Mouse (Mus musculus): Measurements from ENCODE around the gene Pde4d. TPM values are rescaled to one million over a fixed set of nuclear protein-coding genes. Genes with fewer than 3 reads are reported as not detected.
A peak's percentile ranks its signal among the peaks of the same experiment; 100 is the strongest.

The Pde4d gene
- polyA plus RNA-seq, 1 experiment from 2014 or later: 9.8 TPM

DNA sequence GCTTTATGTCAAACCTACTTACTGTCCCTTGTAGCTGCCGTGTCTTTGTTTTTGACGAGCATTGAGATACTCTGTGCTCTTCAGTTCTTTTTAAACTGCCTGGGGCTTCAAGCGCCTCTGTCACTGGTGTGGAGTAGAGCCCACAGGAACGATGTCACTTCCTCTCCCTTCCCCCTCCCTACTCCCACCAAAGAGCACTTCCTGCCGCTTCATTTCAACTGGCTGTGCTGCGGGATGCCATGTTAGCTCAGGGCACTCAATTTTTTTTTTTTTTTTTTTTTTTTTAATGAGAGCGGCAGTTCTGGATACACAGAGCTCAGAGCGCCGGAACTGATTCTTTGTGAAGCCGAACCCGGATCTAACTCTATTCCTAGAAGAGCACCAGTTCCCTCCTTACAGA, 789.5 kb downstream of the Pde4d start:
- H3K9me3 ChIP-seq: no peaks in the 10 kb centered on the region

DNA sequence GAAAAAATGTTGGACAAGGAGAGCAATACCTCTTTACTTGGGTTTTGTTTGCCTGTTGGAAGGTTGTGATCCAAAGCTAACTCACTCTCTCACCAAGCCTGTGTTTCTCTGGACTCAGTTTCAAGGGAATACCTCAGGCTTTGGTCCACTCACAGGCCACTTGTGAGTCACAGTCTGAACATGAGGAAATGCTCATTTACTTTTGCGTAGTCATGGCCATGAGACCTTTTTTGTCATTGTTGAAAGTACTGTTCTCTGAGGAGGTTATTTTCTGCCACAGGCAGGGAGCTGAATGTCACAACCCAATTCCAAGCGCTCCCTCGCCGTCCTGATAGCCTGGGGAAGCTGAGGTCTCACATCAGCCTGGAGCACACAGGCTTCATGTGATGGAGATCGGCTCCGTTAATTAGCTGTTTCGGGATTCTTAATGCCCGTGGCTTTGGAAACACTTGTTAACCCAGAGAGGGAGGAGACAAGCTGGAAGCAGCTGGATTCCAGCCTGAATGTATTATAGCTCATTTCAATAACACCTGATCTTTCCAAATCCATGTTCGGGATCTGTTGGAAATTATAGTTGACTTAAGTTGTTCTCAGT, 792.8 kb downstream of the Pde4d start:
- Histone ChIP-seq H3K36me3 (replicated peaks) (no peaks in the 10 kb centered on the region), H3K4me3 (no peak overlapping the region), H3K27ac (no peak overlapping the region), H3K4me1 (peaks cover 26% of the 10 kb centered on the region), H3K27me3 (ENCODE audit: poor library complexity, severe bottlenecking) (no peaks in the 10 kb centered on the region), H3K9me3 (no peaks in the 10 kb centered on the region)
- no peak for DNase-seq (ENCODE audit: extremely low spot score, low spot score)
- WGBS: 77% methylated on average over 9 of the region's 9 CpGs

More for the DNA sequence above, 789.5 kb downstream of the Pde4d start:
- H3K4me1 ChIP-seq: peaks cover 25% of the 10 kb centered on the region
- no peaks in the 10 kb centered on the region for H3K27me3 ChIP-seq (ENCODE audit: poor library complexity, severe bottlenecking)
- no peak for DNase-seq (ENCODE audit: extremely low spot score, low spot score)
- H3K4me3 ChIP-seq: no peak overlapping the region
- H3K27ac ChIP-seq: no peak overlapping the region
- H3K36me3 ChIP-seq (replicated peaks): no peaks in the 10 kb centered on the region
- WGBS: 71% methylated on average over 11 of the region's 11 CpGs

DNA sequence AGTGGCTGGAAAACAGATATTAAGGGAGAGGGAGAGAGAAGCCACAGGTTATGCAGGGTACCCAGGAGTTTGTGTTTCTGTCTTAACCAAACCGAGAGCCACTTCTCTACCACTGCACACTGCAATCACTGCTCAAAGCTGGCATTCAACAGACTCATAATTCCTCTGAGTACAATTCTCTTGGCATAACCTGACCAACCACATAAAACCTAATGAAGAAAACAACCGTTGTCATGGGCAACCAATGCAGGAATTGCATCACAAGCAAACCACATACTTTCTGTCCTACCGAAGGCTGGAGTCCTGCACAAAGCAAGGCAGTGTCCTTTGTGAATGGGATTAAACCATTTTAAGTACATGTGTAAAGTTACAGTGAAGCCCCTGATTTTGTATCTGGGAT, 793.4 kb downstream of the Pde4d start:
- H3K27ac ChIP-seq: no peak overlapping the region
- DNase-seq (ENCODE audit: extremely low spot score, low spot score): no peak
- no peak overlapping the region for H3K4me3 ChIP-seq
- WGBS: 74% methylated on average over 3 of the region's 3 CpGs
- no peaks in the 10 kb centered on the region for H3K27me3 ChIP-seq (ENCODE audit: poor library complexity, severe bottlenecking)
- H3K36me3 ChIP-seq (replicated peaks): no peaks in the 10 kb centered on the region
- peaks cover 21% of the 10 kb centered on the region for H3K4me1 ChIP-seq
- no peaks in the 10 kb centered on the region for H3K9me3 ChIP-seq

DNA sequence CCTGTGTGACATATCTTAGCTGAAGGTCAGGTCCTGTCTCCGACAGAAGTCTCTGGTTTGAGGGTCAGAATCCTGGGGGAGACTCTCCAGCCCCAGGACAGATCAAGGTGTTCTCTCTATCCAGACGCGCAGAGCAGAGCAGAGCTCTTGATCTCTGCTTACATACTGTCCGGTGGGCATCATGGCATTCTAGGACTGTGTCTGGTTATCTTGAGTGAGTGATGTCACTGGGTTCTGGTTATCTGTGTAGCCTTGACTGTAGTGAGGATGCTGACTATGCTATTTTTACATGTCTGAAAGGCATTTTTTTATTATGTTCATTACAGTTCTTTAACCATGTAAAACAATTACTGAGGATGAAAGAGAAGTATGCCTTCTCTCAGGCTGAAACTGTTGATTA, 797.3 kb downstream of the Pde4d start:
- H3K27me3 ChIP-seq (ENCODE audit: poor library complexity, severe bottlenecking): no peaks in the 10 kb centered on the region
- no peak overlapping the region for H3K4me3 ChIP-seq
- H3K9me3 ChIP-seq: no peaks in the 10 kb centered on the region
- H3K27ac ChIP-seq: no peak overlapping the region
- no peaks in the 10 kb centered on the region for H3K36me3 ChIP-seq (replicated peaks)
- H3K4me1 ChIP-seq: peaks cover 20% of the 10 kb centered on the region
- DNase-seq (ENCODE audit: extremely low spot score, low spot score): no peak
- 94% methylated on average over 4 of the region's 4 CpGs for WGBS

DNA sequence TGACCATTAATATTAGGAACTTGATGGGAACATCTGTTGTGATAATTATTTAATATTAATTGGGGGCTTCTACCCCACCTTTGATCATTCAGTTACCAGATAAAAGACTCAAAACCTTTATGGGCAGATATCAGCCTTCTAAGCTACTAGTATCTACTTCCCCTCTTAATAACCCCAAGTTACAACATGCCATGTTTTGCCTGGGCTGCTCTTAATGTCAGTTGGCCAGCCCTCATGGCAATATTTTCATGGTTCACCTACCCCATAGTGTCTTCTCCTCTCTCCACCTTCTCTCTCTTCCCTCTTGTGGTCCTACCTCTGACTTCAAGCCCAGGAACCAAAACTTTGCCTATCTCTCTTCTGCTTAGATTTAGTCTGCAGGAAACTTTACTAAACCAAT, 799.6 kb downstream of the Pde4d start:
- Histone ChIP-seq H3K4me3 (no peak overlapping the region), H3K27ac (no peak overlapping the region), H3K4me1 (peaks cover 6% of the 10 kb centered on the region; the same call in 1 of the 2 replicates), H3K9me3 (no peaks in the 10 kb centered on the region), H3K36me3 (replicated peaks) (no peaks in the 10 kb centered on the region), H3K27me3 (ENCODE audit: poor library complexity, severe bottlenecking) (no peaks in the 10 kb centered on the region)
- no peak for DNase-seq (ENCODE audit: extremely low spot score, low spot score)

DNA sequence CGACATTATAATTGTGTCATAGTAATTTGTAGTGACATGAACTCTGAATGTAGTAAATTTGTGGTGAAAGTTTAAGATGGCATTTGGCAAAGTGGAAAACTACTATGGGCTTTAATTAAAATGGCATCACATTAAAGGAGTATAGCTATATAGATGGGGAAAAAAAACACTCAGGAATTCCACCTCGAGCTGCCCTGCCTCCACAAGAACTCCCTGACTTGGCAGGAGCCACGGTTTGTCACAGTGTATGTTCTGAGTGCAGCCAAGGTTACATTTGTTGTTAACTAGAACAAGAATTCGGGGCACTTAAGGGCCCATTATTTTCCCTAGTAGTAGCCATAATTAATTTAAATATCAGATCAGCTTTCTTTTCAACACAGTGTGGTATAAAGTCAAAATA, 805.9 kb downstream of the Pde4d start:
- peaks cover 25% of the 10 kb centered on the region for H3K4me1 ChIP-seq
- no peaks in the 10 kb centered on the region for H3K9me3 ChIP-seq
- no peaks in the 10 kb centered on the region for H3K36me3 ChIP-seq (replicated peaks)
- WGBS: 81% methylated on average over 4 of the region's 4 CpGs
- H3K27ac ChIP-seq: no peak overlapping the region
- no peaks in the 10 kb centered on the region for H3K27me3 ChIP-seq (ENCODE audit: poor library complexity, severe bottlenecking)
- no peak for DNase-seq (ENCODE audit: extremely low spot score, low spot score)
- no peak overlapping the region for H3K4me3 ChIP-seq

DNA sequence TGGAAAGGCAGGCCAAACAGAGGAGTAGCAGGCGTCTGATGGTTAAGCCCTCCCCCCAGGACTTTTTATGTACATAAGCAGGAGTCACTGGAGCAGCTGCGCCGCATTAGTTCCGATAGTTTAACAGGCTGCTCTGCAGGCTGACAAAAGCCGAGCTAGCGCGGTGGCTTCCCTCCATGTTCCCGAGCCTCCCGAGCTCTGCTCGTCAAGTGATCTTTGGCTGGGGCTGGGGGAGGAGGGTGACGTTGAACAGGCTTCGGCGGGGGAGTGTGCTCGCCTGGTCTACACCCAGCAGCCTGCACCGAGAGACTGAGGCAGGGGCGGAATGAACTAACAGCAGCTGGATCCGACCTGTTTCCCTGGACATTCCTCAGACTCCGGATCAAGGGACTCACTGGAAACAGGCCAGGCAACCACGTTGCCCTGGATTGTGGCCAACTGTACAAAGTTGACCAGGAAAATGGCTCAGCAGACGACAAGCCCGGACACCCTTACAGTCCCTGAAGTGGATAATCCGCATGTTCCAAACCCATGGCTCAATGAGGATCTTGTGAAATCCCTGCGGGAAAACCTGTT, 810.6 kb downstream of the Pde4d start:
- no peaks in the 10 kb centered on the region for H3K36me3 ChIP-seq (replicated peaks)
- peak; percentile 76 for DNase-seq (ENCODE audit: extremely low spot score, low spot score)
- peak overlapping the region; percentile 64 for H3K4me3 ChIP-seq
- under 1% methylated on average over 23 of the region's 23 CpGs for WGBS
- H3K27ac ChIP-seq: peak overlapping the region; percentile 91
- H3K27me3 ChIP-seq (ENCODE audit: poor library complexity, severe bottlenecking): no peaks in the 10 kb centered on the region
- H3K4me1 ChIP-seq: peaks cover 47% of the 10 kb centered on the region
- H3K9me3 ChIP-seq: no peaks in the 10 kb centered on the region

DNA sequence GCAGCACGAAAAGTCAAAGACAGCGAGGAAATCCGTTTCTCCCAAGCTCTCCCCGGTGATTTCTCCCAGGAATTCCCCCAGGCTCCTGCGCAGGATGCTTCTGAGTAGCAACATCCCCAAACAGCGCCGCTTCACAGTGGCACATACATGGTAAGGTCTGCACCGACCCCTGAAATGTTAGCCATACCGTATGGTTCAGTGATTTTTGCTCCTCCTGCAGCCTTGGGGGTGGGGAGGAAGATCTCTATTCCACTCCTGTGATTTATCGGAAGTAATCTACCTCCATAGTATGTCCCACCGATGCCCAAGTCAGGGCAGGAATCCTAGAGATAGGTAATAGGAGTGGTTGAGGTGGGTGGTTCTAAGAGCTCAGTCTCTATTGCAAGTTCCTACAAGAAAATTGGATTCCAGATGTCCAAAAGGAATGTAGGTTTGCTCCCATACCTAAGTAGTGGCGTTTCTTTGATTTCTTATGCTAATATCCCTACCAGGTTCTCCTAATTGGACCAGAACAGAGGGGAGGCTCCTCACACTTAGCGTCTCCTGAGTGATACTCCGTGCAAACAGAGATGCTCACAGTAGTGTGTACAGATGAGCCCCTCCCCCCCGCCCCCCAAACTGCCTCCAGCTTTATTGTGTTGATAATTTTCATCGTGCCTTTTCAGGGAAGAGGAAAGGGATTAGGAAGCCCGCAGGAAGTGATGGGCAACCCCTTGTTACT, 811.2 kb downstream of the Pde4d start:
- no peaks in the 10 kb centered on the region for H3K36me3 ChIP-seq (replicated peaks)
- no peak for DNase-seq (ENCODE audit: extremely low spot score, low spot score)
- peak overlapping the region; percentile 91 for H3K27ac ChIP-seq
- 2% methylated on average over 17 of the region's 17 CpGs for WGBS
- H3K27me3 ChIP-seq (ENCODE audit: poor library complexity, severe bottlenecking): no peaks in the 10 kb centered on the region
- H3K9me3 ChIP-seq: no peaks in the 10 kb centered on the region
- H3K4me1 ChIP-seq: peaks cover 47% of the 10 kb centered on the region
- peak overlapping the region; percentile 64 for H3K4me3 ChIP-seq

DNA sequence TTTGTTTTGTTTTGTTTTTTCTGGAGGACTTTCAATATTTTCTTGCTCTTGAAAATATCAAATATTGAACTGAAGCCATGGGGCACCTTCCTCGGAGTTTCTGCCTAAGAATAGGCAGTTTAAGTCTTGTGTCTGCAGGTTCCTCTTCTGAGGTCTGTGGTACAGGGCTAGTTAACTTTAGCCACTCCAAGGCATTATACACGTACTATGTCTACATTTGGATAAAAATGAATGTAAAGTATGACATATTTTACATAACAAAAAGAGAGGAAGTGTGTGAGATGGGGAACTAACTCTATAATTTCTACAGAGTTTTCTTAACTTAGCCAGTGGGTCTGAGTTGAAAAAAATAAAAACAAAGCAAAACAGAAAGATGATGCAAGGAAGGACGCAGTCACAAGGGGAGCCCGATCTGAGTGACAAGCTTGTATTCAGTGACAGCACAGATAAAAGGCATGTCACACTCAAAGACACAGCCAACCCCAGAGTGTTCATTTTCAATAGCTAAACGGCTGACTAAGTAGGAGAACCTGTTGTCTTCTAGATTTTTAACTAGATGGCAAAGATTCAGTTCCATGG, 812.0 kb downstream of the Pde4d start:
- no peaks in the 10 kb centered on the region for H3K36me3 ChIP-seq (replicated peaks)
- peaks cover 42% of the 10 kb centered on the region for H3K4me1 ChIP-seq
- H3K4me3 ChIP-seq: peak overlapping the region; percentile 64
- H3K27me3 ChIP-seq (ENCODE audit: poor library complexity, severe bottlenecking): no peaks in the 10 kb centered on the region
- H3K27ac ChIP-seq: no peak overlapping the region
- no peak for DNase-seq (ENCODE audit: extremely low spot score, low spot score)
- WGBS: 47% methylated on average over 5 of the region's 5 CpGs
- H3K9me3 ChIP-seq: no peaks in the 10 kb centered on the region

DNA sequence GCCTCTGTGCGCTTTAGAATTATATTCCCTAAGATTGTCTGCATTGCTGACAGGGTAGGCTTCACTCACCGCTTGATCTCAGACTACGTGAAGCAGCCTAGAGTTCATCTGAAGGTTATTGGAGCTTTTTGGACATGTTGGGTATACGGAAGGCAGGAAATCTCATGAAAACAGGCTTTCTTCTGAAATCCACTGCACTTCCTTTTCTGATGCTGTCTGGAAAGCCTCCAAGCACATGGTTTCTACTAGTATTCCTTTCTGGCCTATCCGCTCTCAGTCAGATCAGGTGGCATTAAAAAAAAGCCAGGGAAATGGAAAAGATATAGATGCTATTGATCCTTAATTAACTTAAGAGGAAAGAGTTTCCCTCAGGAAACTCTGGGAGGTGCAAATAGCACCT, 812.8 kb downstream of the Pde4d start:
- Histone ChIP-seq H3K4me1 (peaks cover 40% of the 10 kb centered on the region), H3K4me3 (no peak overlapping the region; the same call in 1 of the 2 replicates), H3K27ac (no peak overlapping the region), H3K9me3 (no peaks in the 10 kb centered on the region), H3K36me3 (replicated peaks) (no peaks in the 10 kb centered on the region), H3K27me3 (ENCODE audit: poor library complexity, severe bottlenecking) (no peaks in the 10 kb centered on the region)
- DNase-seq (ENCODE audit: extremely low spot score, low spot score): no peak
- 86% methylated on average over 5 of the region's 5 CpGs for WGBS

DNA sequence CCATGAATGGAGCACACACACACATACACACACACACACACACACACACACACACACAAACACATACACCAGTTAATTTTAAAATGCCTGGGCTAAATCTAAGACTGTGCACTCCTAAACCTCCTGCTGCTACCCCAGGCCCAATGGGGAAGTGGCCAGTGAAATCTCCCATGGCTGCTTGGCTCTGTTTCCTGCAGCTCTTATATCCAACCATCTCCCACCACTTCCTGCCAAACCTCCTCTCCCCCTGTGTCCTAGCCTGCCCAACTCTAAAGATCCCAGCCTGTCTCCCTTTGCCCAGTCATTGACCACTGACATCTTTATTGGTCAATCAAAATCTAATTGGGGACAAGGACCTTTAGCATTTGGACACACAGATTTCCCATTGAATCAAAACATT, 814.1 kb downstream of the Pde4d start:
- Histone ChIP-seq H3K4me1 (peaks cover 44% of the 10 kb centered on the region), H3K27ac (no peak overlapping the region), H3K36me3 (replicated peaks) (no peaks in the 10 kb centered on the region), H3K4me3 (no peak overlapping the region), H3K9me3 (no peaks in the 10 kb centered on the region), H3K27me3 (ENCODE audit: poor library complexity, severe bottlenecking) (no peaks in the 10 kb centered on the region)
- DNase-seq (ENCODE audit: extremely low spot score, low spot score): no peak

DNA sequence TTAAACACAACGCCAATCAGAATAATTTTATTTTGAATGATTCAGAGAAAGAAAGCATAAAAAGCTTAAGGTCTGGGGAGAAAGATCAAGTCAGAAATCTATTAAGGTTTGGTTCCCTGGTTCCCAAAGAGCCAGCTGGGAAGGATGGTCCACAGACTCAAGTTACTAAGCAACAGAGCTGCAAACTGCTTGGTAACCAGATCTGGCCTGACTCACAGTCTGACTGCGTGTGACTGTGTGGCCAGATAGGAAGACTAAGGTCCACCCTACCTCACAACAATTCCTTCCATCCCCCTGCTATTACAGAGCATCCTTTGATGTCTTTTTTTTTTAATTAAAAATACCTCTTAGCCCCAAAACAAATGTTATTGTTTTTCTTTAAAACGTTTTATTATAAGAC, 818.5 kb downstream of the Pde4d start:
- no peak for DNase-seq (ENCODE audit: extremely low spot score, low spot score)
- no peaks in the 10 kb centered on the region for H3K27me3 ChIP-seq (ENCODE audit: poor library complexity, severe bottlenecking)
- WGBS: 60% methylated on average over 3 of the region's 3 CpGs

DNA sequence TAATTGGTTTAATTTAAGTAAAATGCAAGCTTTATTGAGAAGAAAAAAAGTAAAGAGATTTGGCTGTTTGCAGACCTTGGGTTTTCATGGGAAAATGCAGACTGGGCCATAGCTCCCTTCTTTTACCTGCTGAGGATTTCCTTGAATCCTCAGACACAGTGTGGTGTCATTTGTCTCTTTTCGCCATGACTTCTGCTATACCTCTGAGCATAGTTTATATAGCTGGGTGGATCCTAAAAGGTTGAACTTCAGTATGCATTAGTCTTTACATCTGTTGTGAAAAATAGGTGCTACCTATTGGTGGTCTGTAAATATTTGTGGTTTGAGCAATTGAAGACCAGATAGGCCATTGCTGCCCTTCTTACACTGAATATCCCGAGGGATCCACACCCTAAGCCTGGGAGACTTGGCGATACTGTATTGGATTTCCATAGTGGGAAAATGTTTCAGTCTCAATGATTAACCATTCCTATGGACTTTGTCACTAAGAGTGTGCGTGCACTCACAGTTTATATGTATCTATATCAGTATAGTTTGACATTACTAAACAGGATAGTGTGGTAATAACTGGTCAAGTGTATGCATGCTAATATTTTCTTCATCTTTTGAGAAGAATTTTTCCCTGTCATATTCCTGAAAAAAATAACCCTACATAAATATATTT, 819.0 kb downstream of the Pde4d start:
- no peaks in the 10 kb centered on the region for H3K27me3 ChIP-seq (ENCODE audit: poor library complexity, severe bottlenecking)
- 93% methylated on average over 4 of the region's 4 CpGs for WGBS
- H3K9me3 ChIP-seq: no peaks in the 10 kb centered on the region
- H3K4me1 ChIP-seq: peaks cover 4% of the 10 kb centered on the region
- H3K4me3 ChIP-seq: no peak overlapping the region
- no peak for DNase-seq (ENCODE audit: extremely low spot score, low spot score)
- no peaks in the 10 kb centered on the region for H3K36me3 ChIP-seq (replicated peaks)
- no peak overlapping the region for H3K27ac ChIP-seq

More for the DNA sequence above, 818.5 kb downstream of the Pde4d start:
- Histone ChIP-seq H3K9me3 (no peaks in the 10 kb centered on the region), H3K4me1 (peaks cover 4% of the 10 kb centered on the region), H3K27ac (no peak overlapping the region), H3K4me3 (no peak overlapping the region), H3K36me3 (replicated peaks) (no peaks in the 10 kb centered on the region)

All from forebrain, embryonic 10.5 days (tissue).